Mouse (Mus musculus) midbrain, embryonic 14.5 days (tissue): ENCODE measurements around the gene Gabrb1. TPM values are rescaled to one million over a fixed set of nuclear protein-coding genes. Genes with fewer than 3 reads are reported as not detected.

ENCODE experiments used
- ATAC-seq: fragments of 200-750 bp; cut with Nextera tagmentation; 2 replicates; pipeline ENCODE4 v1.8.0; 2017; ENCODE audit warnings: moderate number of reproducible peaks, moderate library complexity; ENCODE audit not compliant: low FRiP score, low TSS enrichment
- DNase-seq: peaks from one replicate; pipeline ENCODE4 v3.0.0-alpha.2; 2015
- H3K27ac ChIP-seq: fragments of 300-500 bp; sonication (generic); replicated peaks from 2 replicates; pipeline ENCODE4 v1.5.1; 2014; ENCODE audit warnings: mild to moderate bottlenecking, low read depth, low read length, moderate library complexity
- H3K27me3 ChIP-seq: fragments of 300-500 bp; sonication (generic); 2 replicates; pipeline ENCODE4 v1.6.1; 2014; ENCODE audit warnings: low read length, control low read depth, mixed read lengths; ENCODE audit not compliant: control insufficient read depth, insufficient read depth
- H3K36me3 ChIP-seq: fragments of 300-500 bp; sonication (generic); 2 replicates; pipeline ENCODE4 v1.6.1; 2014; ENCODE audit warnings: low read length, control low read depth; ENCODE audit not compliant: control insufficient read depth, insufficient read depth
- H3K4me1 ChIP-seq: fragments of 300-500 bp; sonication (generic); 2 replicates; pipeline ENCODE4 v1.6.1; 2014; ENCODE audit warnings: mild to moderate bottlenecking, antibody characterized with exemption, low read length, control low read depth; ENCODE audit not compliant: control insufficient read depth, insufficient read depth
- H3K4me2 ChIP-seq: fragments of 300-500 bp; sonication (generic); 2 replicates; pipeline ENCODE4 v1.6.1; 2014; ENCODE audit warnings: mild to moderate bottlenecking, low read length, moderate library complexity
- H3K4me3 ChIP-seq: fragments of 300-500 bp; sonication (generic); replicated peaks from 2 replicates; pipeline ENCODE4 v1.5.1; 2014; ENCODE audit warnings: low read depth, low read length
- H3K9ac ChIP-seq: fragments of 300-500 bp; sonication (generic); replicated peaks from 2 replicates; pipeline ENCODE4 v1.6.1; 2014; ENCODE audit warnings: mild to moderate bottlenecking, low read length, moderate library complexity
- H3K9me3 ChIP-seq: fragments of 300-500 bp; sonication (generic); 2 replicates; pipeline ENCODE4 v1.6.1; 2016; ENCODE audit warnings: low read length, control low read depth, mixed read lengths; ENCODE audit not compliant: control insufficient read depth
- WGBS: fragments of 180-500 bp; shearing (Covaris S2); extraction: QIAGEN DNeasy Blood & Tissue Kit; methylation state at CpG from one replicate; pipeline ENCODE4 v1.1.7; 2014; 5-methylcytosine and 5-hydroxymethylcytosine counted together
- polyA plus RNA-seq: library from polyadenylated mRNA; unstranded; fragments of >200 nt; fragmentation: Nextera tagmentation; extraction: Ambion mirVana; gene quantifications from 2 replicates; pipeline ENCODE4 v1.2.1, GENCODE M21; 2014

Gabrb1 gene
- polyA plus RNA-seq, 1 experiment from 2014 or later, result 18.8 TPM

- ATAC-seq, result no peak
These were observed 526.0 kb downstream of the Gabrb1 start for GRCm38 (mm10) chr5:72183929-72184328.

GRCm38 (mm10) chr5:72184437-72185100 lies 526.7 kb downstream of the Gabrb1 start:
- DNase-seq (no peak), ATAC-seq (no peak)
- H3K4me3 ChIP-seq, result no peak overlapping the region
- no peaks in the 10 kb centered on the region for H3K4me1 ChIP-seq
- 90% methylated on average over 13 of the region's 13 CpGs for WGBS
- no peak overlapping the region for H3K9ac ChIP-seq
- no peaks in the 10 kb centered on the region for H3K36me3 ChIP-seq
- no peak overlapping the region for H3K27ac ChIP-seq
- H3K4me2 ChIP-seq, result no peak overlapping the region
- no peaks in the 10 kb centered on the region for H3K27me3 ChIP-seq
- H3K9me3 ChIP-seq, result no peaks in the 10 kb centered on the region

More at GRCm38 (mm10) chr5:72183929-72184328, 526.0 kb downstream of the Gabrb1 start:
- WGBS, result 84% methylated on average over 6 of the region's 6 CpGs
- Histone ChIP-seq H3K9ac (no peak overlapping the region), H3K27ac (no peak overlapping the region), H3K4me1 (no peaks in the 10 kb centered on the region), H3K36me3 (no peaks in the 10 kb centered on the region), H3K27me3 (no peaks in the 10 kb centered on the region), H3K4me2 (no peak overlapping the region), H3K4me3 (no peak overlapping the region), H3K9me3 (no peaks in the 10 kb centered on the region)
- DNase-seq, result no peak

GRCm38 (mm10) chr5:72191154-72191553 lies 533.2 kb downstream of the Gabrb1 start:
- WGBS, result 82% methylated on average over 7 of the region's 7 CpGs
- H3K4me2 ChIP-seq, result no peak overlapping the region
- no peak for ATAC-seq
- H3K4me3 ChIP-seq, result no peak overlapping the region
- no peak overlapping the region for H3K27ac ChIP-seq
- no peaks in the 10 kb centered on the region for H3K27me3 ChIP-seq
- DNase-seq, result no peak
- H3K4me1 ChIP-seq, result no peaks in the 10 kb centered on the region
- H3K9ac ChIP-seq, result no peak overlapping the region
- no peaks in the 10 kb centered on the region for H3K9me3 ChIP-seq
- H3K36me3 ChIP-seq, result no peaks in the 10 kb centered on the region

DNA sequence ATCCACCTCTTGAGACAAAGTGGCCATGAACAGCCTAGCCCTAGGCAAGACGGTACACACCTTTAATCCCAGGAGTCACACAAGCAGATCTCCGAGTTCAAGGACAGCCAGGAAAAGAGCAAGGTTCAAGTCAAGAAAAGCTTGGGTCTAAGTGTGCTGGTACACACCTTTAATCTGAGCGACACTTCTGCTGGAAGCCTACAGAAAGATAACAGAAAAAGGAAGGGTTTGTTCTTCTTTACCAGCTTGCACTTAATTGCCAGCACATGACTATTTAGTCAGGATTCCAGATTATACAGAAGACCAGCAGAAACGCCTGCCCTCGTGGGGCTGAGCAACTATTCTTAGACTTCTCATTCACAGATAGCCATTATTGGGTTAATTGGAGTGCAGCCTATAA lies 534.0 kb downstream of the Gabrb1 start:
- Histone ChIP-seq H3K27ac (no peak overlapping the region), H3K9ac (no peak overlapping the region), H3K4me3 (no peak overlapping the region), H3K4me1 (no peaks in the 10 kb centered on the region), H3K4me2 (no peak overlapping the region), H3K9me3 (no peaks in the 10 kb centered on the region), H3K36me3 (no peaks in the 10 kb centered on the region), H3K27me3 (no peaks in the 10 kb centered on the region)
- DNase-seq (no peak), ATAC-seq (no peak)
- WGBS, result 94% methylated on average over 5 of the region's 5 CpGs

DNA sequence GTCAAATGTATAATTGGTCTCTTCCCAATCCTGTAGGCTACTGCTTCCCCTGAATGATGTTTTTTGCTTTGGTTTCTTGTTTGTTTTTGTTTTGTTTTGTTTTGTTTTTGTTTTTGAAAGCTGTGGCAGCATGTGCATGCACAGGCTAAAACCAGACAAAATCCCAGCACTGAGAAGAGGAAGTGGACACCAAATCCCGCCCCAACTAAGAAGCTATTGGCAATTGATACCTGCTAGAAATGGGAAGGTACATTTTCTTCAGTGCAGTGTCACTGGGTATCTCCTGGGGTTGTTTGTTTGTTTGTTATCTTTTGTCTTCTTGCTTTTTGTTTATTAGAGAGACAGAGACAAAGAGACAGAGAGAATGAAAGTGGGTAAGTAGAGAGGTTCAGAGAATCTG lies 537.5 kb downstream of the Gabrb1 start:
- H3K9me3 ChIP-seq, result no peaks in the 10 kb centered on the region
- no peak overlapping the region for H3K4me3 ChIP-seq
- ATAC-seq, result no peak
- no peak for DNase-seq
- H3K27me3 ChIP-seq, result no peaks in the 10 kb centered on the region
- 89% methylated on average over 1 of the region's 1 CpGs for WGBS
- H3K4me2 ChIP-seq, result no peak overlapping the region
- H3K36me3 ChIP-seq, result no peaks in the 10 kb centered on the region
- no peak overlapping the region for H3K9ac ChIP-seq
- H3K4me1 ChIP-seq, result no peaks in the 10 kb centered on the region
- H3K27ac ChIP-seq, result no peak overlapping the region

Other genes starting within 250 kb of the Gabrb1 start
- 0.46 and 0.58 TPM in 2 replicates for gene Cox7b2, start 109.9 kb upstream of the Gabrb1 start, polyA plus RNA-seq
- gene Gabra4, start 195 bp downstream of the Gabrb1 start, polyA plus RNA-seq, result 11.3 and 15.1 TPM in 2 replicates